Mouse (Mus musculus) urinary bladder, postnatal 14 days (tissue): ENCODE measurements around the gene Babam1.

ENCODE experiments used
- DNase-seq: peaks from one replicate; pipeline ENCODE4 v3.0.0; 2021; ENCODE audit warnings: low spot score

Babam1 gene

GRCm38 (mm10) chr8:71381421-71381970 lies 15.2 kb upstream of the Babam1 start, which contains the start of gene Nr2f6:
Nr2f6 (minus strand) TSS chr8:71381960.
- DNase-seq: peak; percentile 87

- peak; percentile 89 for DNase-seq
Observed at GRCm38 (mm10) chr8:71381971-71382961, 14.4 kb upstream of the Babam1 start.

GRCm38 (mm10) chr8:71383396-71383795 lies 13.3 kb upstream of the Babam1 start:
- DNase-seq: no peak

GRCm38 (mm10) chr8:71383860-71384259 lies 12.8 kb upstream of the Babam1 start:
- no peak for DNase-seq

- no peak for DNase-seq
Observed at GRCm38 (mm10) chr8:71385212-71385835, 11.3 kb upstream of the Babam1 start.

- no peak for DNase-seq
Observed at GRCm38 (mm10) chr8:71388267-71388666, 8.4 kb upstream of the Babam1 start.

GRCm38 (mm10) chr8:71391696-71392095 lies 5.0 kb upstream of the Babam1 start:
- no peak for DNase-seq

- no peak for DNase-seq
Observed at GRCm38 (mm10) chr8:71392391-71392790, 4.3 kb upstream of the Babam1 start.

GRCm38 (mm10) chr8:71392871-71393270 lies 3.8 kb upstream of the Babam1 start:
- no peak for DNase-seq

GRCm38 (mm10) chr8:71394481-71394880 lies 2.2 kb upstream of the Babam1 start:
- DNase-seq: no peak

- no peak for DNase-seq
Observed at GRCm38 (mm10) chr8:71395071-71395470, 1.6 kb upstream of the Babam1 start.

GRCm38 (mm10) chr8:71395629-71396028 lies 1.0 kb upstream of the Babam1 start, which contains the start of gene Ushbp1:
Ushbp1 (minus strand) TSS chr8:71395802.
- no peak for DNase-seq

GRCm38 (mm10) chr8:71397701-71398100 lies 1.0 kb downstream of the Babam1 start:
- no peak for DNase-seq

- no peak for DNase-seq
Observed at GRCm38 (mm10) chr8:71400826-71401225, 4.2 kb downstream of the Babam1 start.

GRCm38 (mm10) chr8:71401454-71401853 lies 4.8 kb downstream of the Babam1 start:
- DNase-seq: no peak

GRCm38 (mm10) chr8:71402446-71402964 lies 5.8 kb downstream of the Babam1 start:
- no peak for DNase-seq

- no peak for DNase-seq
Observed at GRCm38 (mm10) chr8:71403107-71403885, 6.6 kb downstream of the Babam1 start.

- DNase-seq: no peak
Observed at GRCm38 (mm10) chr8:71404011-71404410, 7.3 kb downstream of the Babam1 start.

- no peak for DNase-seq
Observed at GRCm38 (mm10) chr8:71404951-71405351, 8.3 kb downstream of the Babam1 start.

- peak; percentile 96 for DNase-seq
Observed at GRCm38 (mm10) chr8:71405401-71406098, 8.9 kb downstream of the Babam1 start, which contains the start of gene Ankle1. Ankle1 (plus strand) TSS chr8:71406010.
